12 mouse cellular contexts compared by ENCODE assay signal in genomic region chr5:31947185-31947584, GRCm38 (mm10).
DNase-seq lines count a peak whose midpoint lies in the region; ATAC-seq and TF ChIP-seq lines count a peak whose summit lies in the region.
"Had no signal": no experiment of that assay in that cellular context is flagged by ENCODE, and none has a peak within 500 bp of the region (broad histone marks: within the 10 kb centered on the region; RNA-seq: fewer than 3 reads in every experiment).

No protein-coding gene starts in this region.

- H3K9me3 ChIP-seq in heart, embryonic 12.5 days (replicated peaks), result no peaks in the 10 kb centered on the region
- no peaks in the 10 kb centered on the region for H3K9me3 ChIP-seq in neural tube, embryonic 11.5 days (ENCODE audit: control insufficient read depth, low read length)
- H3K9me3 ChIP-seq in neural tube, embryonic 15.5 days (replicated peaks), result no peaks in the 10 kb centered on the region
- H3K9me3 ChIP-seq in stomach, postnatal 0 days (ENCODE audit: control insufficient read depth, low read length), result no peaks in the 10 kb centered on the region
- H3K9me3 ChIP-seq in midbrain, embryonic 10.5 days (replicated peaks), result no peaks in the 10 kb centered on the region
- H3K9me3 ChIP-seq: forebrain, embryonic 13.5 days; heart, embryonic 15.5 days had no signal

- H3K27ac ChIP-seq in heart, embryonic 12.5 days (ENCODE audit: poor library complexity, severe bottlenecking), result no peak overlapping the region
- no peak overlapping the region for H3K27ac ChIP-seq in neural tube, embryonic 11.5 days (ENCODE audit: low read depth, low read length)
- no peak overlapping the region for H3K27ac ChIP-seq in neural tube, embryonic 15.5 days (replicated peaks)
- H3K27ac ChIP-seq in stomach, postnatal 0 days (replicated peaks), result no peak overlapping the region; the same call in 1 of the 2 replicates
- H3K27ac ChIP-seq in midbrain, embryonic 10.5 days (replicated peaks), result no peak overlapping the region
- H3K27ac ChIP-seq: forebrain, embryonic 13.5 days; heart, embryonic 15.5 days; macrophage had no signal

- no peak for ATAC-seq in heart, embryonic 12.5 days (ENCODE audit: insufficient number of reproducible peaks, low FRiP score)
- ATAC-seq in neural tube, embryonic 11.5 days (ENCODE audit: insufficient read depth, low FRiP score, low TSS enrichment), result no peak
- no peak for ATAC-seq in neural tube, embryonic 15.5 days (ENCODE audit: low FRiP score)
- no peak for ATAC-seq in stomach, postnatal 0 days (ENCODE audit: low FRiP score, low TSS enrichment)
- ATAC-seq: forebrain, embryonic 13.5 days had no signal

- no peaks in the 10 kb centered on the region for H3K27me3 ChIP-seq in heart, embryonic 12.5 days (replicated peaks)
- H3K27me3 ChIP-seq in neural tube, embryonic 11.5 days (ENCODE audit: control insufficient read depth, insufficient read depth, low read length), result no peaks in the 10 kb centered on the region
- no peaks in the 10 kb centered on the region for H3K27me3 ChIP-seq in neural tube, embryonic 15.5 days (replicated peaks)
- no peaks in the 10 kb centered on the region for H3K27me3 ChIP-seq in stomach, postnatal 0 days (ENCODE audit: control insufficient read depth, insufficient read depth, low read length)
- H3K27me3 ChIP-seq in midbrain, embryonic 10.5 days (ENCODE audit: low read depth, poor library complexity, severe bottlenecking), result no peaks in the 10 kb centered on the region
- H3K27me3 ChIP-seq: forebrain, embryonic 13.5 days; heart, embryonic 15.5 days had no signal

- intact Hi-C loops in heart, postnatal 10 days (cut with DNase I), result no loop called here

- TF ChIP-seq EP300 in stomach, postnatal 0 days (optimal IDR thresholded peaks at IDR 0.05), result no peak

- 72% methylated on average over 4 of the region's 4 CpGs for WGBS in heart, embryonic 12.5 days
- 48% methylated on average over 4 of the region's 4 CpGs for WGBS in neural tube, embryonic 11.5 days
- WGBS in neural tube, embryonic 15.5 days, result 71% methylated on average over 4 of the region's 4 CpGs
- WGBS in stomach, postnatal 0 days, result 23% methylated on average over 4 of the region's 4 CpGs
- WGBS in midbrain, embryonic 10.5 days, result 75% methylated on average over 4 of the region's 4 CpGs

- H3K4me2 ChIP-seq in heart, embryonic 12.5 days, result no peak overlapping the region
- H3K4me2 ChIP-seq in neural tube, embryonic 11.5 days (ENCODE audit: low read depth), result no peak overlapping the region
- H3K4me2 ChIP-seq in neural tube, embryonic 15.5 days, result no peak overlapping the region
- H3K4me2 ChIP-seq in stomach, postnatal 0 days (replicated peaks; ENCODE audit: low read depth), result no peak overlapping the region
- H3K4me2 ChIP-seq: forebrain, embryonic 13.5 days; heart, embryonic 15.5 days had no signal

- no peak overlapping the region for H3K4me3 ChIP-seq in heart, embryonic 12.5 days
- H3K4me3 ChIP-seq in neural tube, embryonic 11.5 days (ENCODE audit: low read depth, low read length), result no peak overlapping the region
- H3K4me3 ChIP-seq in neural tube, embryonic 15.5 days (replicated peaks), result no peak overlapping the region
- no peak overlapping the region for H3K4me3 ChIP-seq in stomach, postnatal 0 days (ENCODE audit: low read depth, low read length)
- no peak overlapping the region for H3K4me3 ChIP-seq in midbrain, embryonic 10.5 days
- H3K4me3 ChIP-seq: forebrain, embryonic 13.5 days; heart, embryonic 15.5 days had no signal

- peak; percentile 32; the same call in 1 of the 2 replicates for TF ChIP-seq CTCF in stomach, postnatal 0 days (IDR thresholded peaks at IDR 0.05; ENCODE audit: low read depth)

- peak; percentile 45 for DNase-seq in heart, adult 8-10 months (ENCODE audit: low spot score)
- DNase-seq in neural tube, embryonic 11.5 days (ENCODE audit: low spot score), result peak; percentile 20
- peak; percentile 40 to 42 for DNase-seq in heart, postnatal 10 days
- DNase-seq in stomach, postnatal 0 days (ENCODE audit: low spot score), result no peak
- no peak for DNase-seq in left cerebral cortex, adult 11 months (ENCODE audit: low spot score)
- DNase-seq in midbrain, embryonic 10.5 days (ENCODE audit: low spot score), result no peak
- DNase-seq: cerebellum, postnatal 36 days had no signal

- 0 out of 2 replicates have a peak, but pooled peaks cover 9% of the 10 kb centered on the region for H3K4me1 ChIP-seq in heart, embryonic 12.5 days (replicated peaks)
- H3K4me1 ChIP-seq in neural tube, embryonic 11.5 days (ENCODE audit: control insufficient read depth, insufficient read depth, low read length), result no peaks in the 10 kb centered on the region
- no peaks in the 10 kb centered on the region for H3K4me1 ChIP-seq in neural tube, embryonic 15.5 days
- peaks cover 9% of the 10 kb centered on the region; the same call in 1 of the 2 replicates for H3K4me1 ChIP-seq in stomach, postnatal 0 days (replicated peaks; ENCODE audit: control insufficient read depth, insufficient read depth)
- H3K4me1 ChIP-seq in midbrain, embryonic 10.5 days, result no peaks in the 10 kb centered on the region
- H3K4me1 ChIP-seq: forebrain, embryonic 13.5 days had no signal

- H3K36me3 ChIP-seq in heart, embryonic 12.5 days, result no peaks in the 10 kb centered on the region
- no peaks in the 10 kb centered on the region for H3K36me3 ChIP-seq in neural tube, embryonic 11.5 days (ENCODE audit: control insufficient read depth, insufficient read depth, low read length)
- no peaks in the 10 kb centered on the region for H3K36me3 ChIP-seq in neural tube, embryonic 15.5 days
- H3K36me3 ChIP-seq in stomach, postnatal 0 days (ENCODE audit: control insufficient read depth, insufficient read depth, low read length), result no peaks in the 10 kb centered on the region
- H3K36me3 ChIP-seq in midbrain, embryonic 10.5 days, result no peaks in the 10 kb centered on the region
- H3K36me3 ChIP-seq: heart, embryonic 15.5 days had no signal

- H3K9ac ChIP-seq in heart, embryonic 12.5 days, result no peak overlapping the region
- no peak overlapping the region for H3K9ac ChIP-seq in neural tube, embryonic 11.5 days (ENCODE audit: low read length)
- no peak overlapping the region for H3K9ac ChIP-seq in neural tube, embryonic 15.5 days (replicated peaks)
- no peak overlapping the region for H3K9ac ChIP-seq in stomach, postnatal 0 days (ENCODE audit: low read length)
- H3K9ac ChIP-seq: forebrain, embryonic 13.5 days; heart, embryonic 15.5 days had no signal

Comparison
In these comparisons a context has a peak if more than half of its experiments do, and no peak if none do; other contexts are left out.
1. DNase-seq: peak in heart, adult 8-10 months (single experiment), neural tube, embryonic 11.5 days (single experiment) and heart, postnatal 10 days (2 of 2); none in stomach, postnatal 0 days (single experiment), left cerebral cortex, adult 11 months (single experiment) and midbrain, embryonic 10.5 days (single experiment).